Mouse (Mus musculus) erythroblast, embryonic 14.5 days (primary cell): ENCODE results near the gene Fkbp14.

ENCODE experiments used
- GATA1 ChIP-seq: IDR thresholded peaks from 2 replicates; pipeline ENCODE4 v1.6.1; 2012; ENCODE audit warnings: low read length, inconsistent platforms, mixed read lengths
- TAL1 ChIP-seq: IDR thresholded peaks from 3 replicates; pipeline ENCODE4 v1.6.1; 2012; ENCODE audit warnings: low read length, inconsistent platforms, mixed read lengths

- TF ChIP-seq GATA1 (no peak), TAL1 (no peak)
Observed at GRCm38 (mm10) chr6:54555816-54556215, 41.3 kb downstream of the Fkbp14 start.
